Mouse (Mus musculus) olfactory bulb, adult 2 months (tissue): ENCODE measurements around the gene Arhgap28.

Experiments
- CTCF ChIP-seq: fragments of 200-500 bp; IDR thresholded peaks from 2 replicates; pipeline ENCODE4 v1.5.1; 2012; ENCODE audit warnings: low read depth, mild to moderate bottlenecking, low read length, moderate library complexity; ENCODE audit not compliant: insufficient read depth
- POLR2A ChIP-seq: fragments of 200-500 bp; IDR thresholded peaks from 2 replicates; pipeline ENCODE4 v1.6.1; 2012; ENCODE audit warnings: mild to moderate bottlenecking, low read depth, low read length, moderate library complexity; ENCODE audit not compliant: insufficient read depth

- TF ChIP-seq POLR2A (no peak), CTCF (no peak)
Measured at GRCm38 (mm10) chr17:68045655-68046340, 41.9 kb upstream of the Arhgap28 start.
